Mouse (Mus musculus) intestine, embryonic 14.5 days (tissue): ENCODE results near the gene Abcd3. TPM values are rescaled to one million over a fixed set of nuclear protein-coding genes. Genes with fewer than 3 reads are reported as not detected.
A peak's percentile ranks its signal among the peaks of the same experiment; 100 is the strongest.

Source experiments
- ATAC-seq: fragments of 200-750 bp; cut with Nextera tagmentation; replicated peaks from 2 replicates; pipeline ENCODE4 v1.8.0; 2017; ENCODE audit warnings: low read depth, moderate number of reproducible peaks, moderate TSS enrichment, moderate library complexity; ENCODE audit not compliant: low FRiP score, low TSS enrichment
- DNase-seq: peaks from one replicate; pipeline ENCODE4 v3.0.0-alpha.2; 2018; ENCODE audit warnings: low spot score
- H3K27ac ChIP-seq: fragments of 300-500 bp; sonication (generic); 2 replicates; pipeline ENCODE4 v1.5.1; 2014; ENCODE audit warnings: low read depth, mild to moderate bottlenecking, control low read depth
- H3K27me3 ChIP-seq: fragments of 300-500 bp; sonication (generic); replicated peaks from 2 replicates; pipeline ENCODE4 v1.6.1; 2014; ENCODE audit warnings: low read length, control low read depth; ENCODE audit not compliant: control insufficient read depth, insufficient read depth
- H3K36me3 ChIP-seq: fragments of 300-500 bp; sonication (generic); 2 replicates; pipeline ENCODE4 v1.6.1; 2014; ENCODE audit warnings: low read length, control low read depth; ENCODE audit not compliant: control insufficient read depth, insufficient read depth
- H3K4me1 ChIP-seq: fragments of 300-500 bp; sonication (generic); replicated peaks from 2 replicates; pipeline ENCODE4 v1.6.1; 2014; ENCODE audit warnings: low read length, control low read depth, mixed read lengths; ENCODE audit not compliant: control insufficient read depth, insufficient read depth
- H3K4me2 ChIP-seq: fragments of 300-500 bp; sonication (generic); 2 replicates; pipeline ENCODE4 v1.6.1; 2014; ENCODE audit warnings: low read length
- H3K4me3 ChIP-seq: fragments of 300-500 bp; sonication (generic); 2 replicates; pipeline ENCODE4 v1.5.1; 2014; ENCODE audit warnings: low read depth, low read length, control low read depth, mixed read lengths
- H3K9ac ChIP-seq: fragments of 300-500 bp; sonication (generic); 2 replicates; pipeline ENCODE4 v1.6.1; 2014; ENCODE audit warnings: mild to moderate bottlenecking, low read length
- H3K9me3 ChIP-seq: fragments of 300-500 bp; sonication (generic); 2 replicates; pipeline ENCODE4 v1.6.1; 2016; ENCODE audit warnings: low read length, control low read depth; ENCODE audit not compliant: control insufficient read depth
- WGBS: fragments of 180-500 bp; shearing (Covaris S2); extraction: QIAGEN DNeasy Blood & Tissue Kit; methylation state at CpG from one replicate; pipeline ENCODE4 v1.1.7; 2014; 5-methylcytosine and 5-hydroxymethylcytosine counted together
- polyA plus RNA-seq: library from polyadenylated mRNA; unstranded; fragments of >200 nt; fragmentation: Nextera tagmentation; extraction: Ambion mirVana; gene quantifications from 2 replicates; pipeline ENCODE4 v1.2.1, GENCODE M21; 2014

The Abcd3 gene
- polyA plus RNA-seq, 1 experiment from 2014 or later = 56.8 TPM

DNA sequence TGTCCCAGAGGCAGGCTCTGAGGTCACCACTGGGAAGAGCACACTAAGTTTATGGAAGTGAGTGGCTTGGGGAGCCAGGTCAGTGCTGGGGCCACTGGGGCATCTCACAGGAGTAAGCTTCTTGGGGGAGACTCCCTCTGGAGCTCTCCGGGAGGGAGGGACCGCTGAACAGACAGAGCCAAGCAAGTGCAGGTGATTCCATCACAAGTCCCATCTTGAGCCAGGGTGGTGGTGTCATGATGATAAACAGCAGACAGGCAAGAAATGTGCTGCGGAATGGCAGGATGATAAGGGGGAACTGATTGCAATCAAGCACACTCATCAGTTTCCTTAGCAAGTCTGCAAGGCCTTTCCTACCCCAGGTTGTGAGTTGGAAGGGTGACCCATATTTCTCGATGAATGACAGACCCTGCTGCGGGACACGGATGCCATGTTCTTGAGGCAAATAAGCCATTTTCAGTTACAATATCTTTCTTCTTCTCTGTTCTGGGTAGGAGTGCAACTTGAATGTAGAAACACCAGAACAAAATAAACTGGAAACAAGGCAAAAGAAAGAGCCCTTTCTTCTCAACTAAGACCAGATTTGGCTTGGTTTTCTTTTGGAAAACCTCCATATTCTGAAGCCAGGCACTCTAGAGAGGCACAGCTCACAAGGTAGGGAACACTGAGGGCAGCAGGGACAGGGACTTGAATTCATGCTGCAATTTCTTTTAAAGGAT is 99.2 kb downstream of the Abcd3 start:
- Histone ChIP-seq H3K4me3 (no peak overlapping the region), H3K36me3 (no peaks in the 10 kb centered on the region), H3K4me2 (no peak overlapping the region), H3K27me3 (peaks cover 6% of the 10 kb centered on the region), H3K9ac (no peak overlapping the region), H3K27ac (no peak overlapping the region), H3K4me1 (no peaks in the 10 kb centered on the region), H3K9me3 (no peaks in the 10 kb centered on the region)
- no peak for DNase-seq
- 58% methylated on average over 6 of the region's 6 CpGs for WGBS
- no peak for ATAC-seq

DNA sequence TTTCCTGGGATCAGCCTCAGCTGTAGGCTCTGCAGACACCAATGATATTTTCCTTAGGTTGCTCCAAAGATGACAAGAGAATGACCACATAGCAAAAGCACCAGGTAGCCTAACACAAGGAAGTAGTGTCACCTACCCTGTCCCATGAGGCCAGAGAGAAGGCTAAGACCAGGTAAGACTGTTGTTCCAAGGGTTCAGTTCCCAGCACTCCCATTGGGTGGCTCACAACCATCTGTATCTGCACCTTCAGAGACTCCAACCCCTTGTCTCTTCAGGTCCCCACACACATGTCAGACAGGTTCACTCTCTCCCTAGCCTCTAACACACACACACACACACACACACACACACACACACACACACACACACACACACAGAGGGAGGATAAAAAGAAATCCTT is 99.8 kb downstream of the Abcd3 start:
- H3K4me3 ChIP-seq = no peak overlapping the region
- peaks cover 6% of the 10 kb centered on the region for H3K27me3 ChIP-seq
- H3K4me1 ChIP-seq = no peaks in the 10 kb centered on the region
- no peak overlapping the region for H3K9ac ChIP-seq
- H3K4me2 ChIP-seq = no peak overlapping the region
- DNase-seq = no peak
- no peak overlapping the region for H3K27ac ChIP-seq
- no peaks in the 10 kb centered on the region for H3K36me3 ChIP-seq
- ATAC-seq = no peak
- no peaks in the 10 kb centered on the region for H3K9me3 ChIP-seq

- Histone ChIP-seq H3K27me3 (peaks cover 6% of the 10 kb centered on the region), H3K4me2 (no peak overlapping the region), H3K9me3 (no peaks in the 10 kb centered on the region), H3K4me1 (no peaks in the 10 kb centered on the region), H3K27ac (no peak overlapping the region), H3K9ac (no peak overlapping the region), H3K36me3 (no peaks in the 10 kb centered on the region), H3K4me3 (no peak overlapping the region)
- DNase-seq (no peak), ATAC-seq (no peak)
- 57% methylated on average over 2 of the region's 2 CpGs for WGBS
Observed at GRCm38 (mm10) chr3:121714461-121714860, 100.6 kb downstream of the Abcd3 start.

- Histone ChIP-seq H3K36me3 (no peaks in the 10 kb centered on the region), H3K4me2 (no peak overlapping the region), H3K4me3 (no peak overlapping the region), H3K4me1 (no peaks in the 10 kb centered on the region), H3K27me3 (peaks cover 6% of the 10 kb centered on the region; the same call in 1 of the 2 replicates), H3K9ac (no peak overlapping the region), H3K27ac (no peak overlapping the region), H3K9me3 (no peaks in the 10 kb centered on the region)
- WGBS = 72% methylated on average over 8 of the region's 8 CpGs
- DNase-seq = no peak
- no peak; the same call in 1 of the 2 replicates for ATAC-seq
Observed at GRCm38 (mm10) chr3:121713816-121714215, 101.3 kb downstream of the Abcd3 start.

DNA sequence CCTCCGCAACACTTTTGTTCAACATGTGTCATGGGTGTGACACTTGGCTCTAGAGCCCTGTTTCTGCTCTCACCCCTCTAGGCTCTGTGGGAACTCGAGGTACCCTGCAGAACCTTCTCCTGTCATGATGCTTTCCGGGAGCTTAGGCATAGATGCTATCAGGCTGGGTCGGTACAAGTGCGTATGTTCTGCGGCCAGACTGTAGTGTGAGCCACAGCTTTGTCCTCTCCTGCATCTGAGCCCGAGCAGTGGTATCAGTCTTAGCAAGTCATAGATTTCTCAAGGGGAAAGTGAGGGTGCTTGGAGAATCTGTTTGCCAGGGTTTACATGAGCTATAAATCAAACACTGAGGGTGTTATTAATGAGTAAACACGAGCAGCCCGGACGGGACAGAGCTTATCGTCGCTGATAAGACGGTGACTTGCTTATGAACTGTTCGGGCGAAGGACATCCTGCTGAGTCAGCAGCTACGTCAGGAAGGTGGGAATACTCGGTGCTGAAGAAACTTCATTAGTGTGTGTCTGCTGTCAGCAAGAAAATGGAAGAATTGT is 101.9 kb downstream of the Abcd3 start:
- H3K36me3 ChIP-seq = no peaks in the 10 kb centered on the region
- 26% methylated on average over 17 of the region's 17 CpGs for WGBS
- H3K27ac ChIP-seq = no peak overlapping the region
- no peak overlapping the region for H3K9ac ChIP-seq
- no peak overlapping the region for H3K4me3 ChIP-seq
- peaks cover 6% of the 10 kb centered on the region; the same call in 1 of the 2 replicates for H3K27me3 ChIP-seq
- H3K4me1 ChIP-seq = no peaks in the 10 kb centered on the region
- H3K4me2 ChIP-seq = no peak overlapping the region
- no peak for DNase-seq
- ATAC-seq = peak; percentile 74
- no peaks in the 10 kb centered on the region for H3K9me3 ChIP-seq

DNA sequence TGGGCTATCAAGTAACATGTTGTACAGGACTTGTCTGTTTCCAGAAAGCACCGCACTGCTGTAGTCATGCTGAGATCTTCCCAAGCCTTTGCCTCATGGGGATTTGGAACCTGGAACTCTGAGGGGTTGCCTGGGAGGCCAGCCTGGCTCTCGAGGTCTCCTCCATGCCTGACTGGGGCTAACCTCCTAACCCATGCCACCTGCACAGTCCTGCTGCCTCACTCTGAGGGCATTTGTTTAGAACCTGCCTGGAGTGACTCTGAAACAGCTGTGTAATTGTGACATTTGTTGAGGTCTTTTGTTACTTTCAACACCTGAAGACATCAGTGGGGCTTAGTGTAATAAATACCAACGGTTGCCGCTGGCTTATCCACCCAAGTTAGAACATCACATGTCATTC is 102.9 kb downstream of the Abcd3 start:
- no peak for ATAC-seq
- H3K4me2 ChIP-seq = no peak overlapping the region
- H3K27me3 ChIP-seq = peaks cover 6% of the 10 kb centered on the region; the same call in 1 of the 2 replicates
- no peak overlapping the region for H3K9ac ChIP-seq
- no peaks in the 10 kb centered on the region for H3K36me3 ChIP-seq
- no peaks in the 10 kb centered on the region for H3K9me3 ChIP-seq
- DNase-seq = no peak
- H3K4me3 ChIP-seq = no peak overlapping the region
- no peaks in the 10 kb centered on the region for H3K4me1 ChIP-seq
- 48% methylated on average over 4 of the region's 4 CpGs for WGBS
- no peak overlapping the region for H3K27ac ChIP-seq

- DNase-seq = no peak
- H3K9me3 ChIP-seq = no peaks in the 10 kb centered on the region
- no peak overlapping the region for H3K9ac ChIP-seq
- no peaks in the 10 kb centered on the region for H3K4me1 ChIP-seq
- H3K36me3 ChIP-seq = no peaks in the 10 kb centered on the region
- ATAC-seq = no peak
- no peak overlapping the region for H3K27ac ChIP-seq
- no peak overlapping the region for H3K4me2 ChIP-seq
- no peak overlapping the region for H3K4me3 ChIP-seq
- 91% methylated on average over 7 of the region's 7 CpGs for WGBS
- H3K27me3 ChIP-seq = peaks cover 6% of the 10 kb centered on the region; the same call in 1 of the 2 replicates
Observed at GRCm38 (mm10) chr3:121710894-121711531, 104.1 kb downstream of the Abcd3 start.
